Mouse (Mus musculus): ENCODE measurements around the gene S1pr4. TPM values are rescaled to one million over a fixed set of nuclear protein-coding genes. Genes with fewer than 3 reads are reported as not detected.

S1pr4 gene
- polyA plus RNA-seq, 2 experiments, result 1.5 to 1.8 TPM

- Histone ChIP-seq H3K9ac (replicated peaks) (no peak within 1 kb of the TSS), H3K4me3 (ENCODE audit: insufficient read depth in 1 of 2, low read depth in 2 of 2, low read length in 2 of 2) (peak within 1 kb of the TSS; percentile 21 to 37), H3K4me1 (replicated peaks; ENCODE audit: control insufficient read depth in 2 of 2, insufficient read depth in 2 of 2, low read length in 1 of 2) (no peaks in the 10 kb centered on the region), H3K36me3 (replicated peaks; ENCODE audit: control insufficient read depth, insufficient read depth, low read depth) (peaks cover 4% of the 10 kb centered on the region; the same call in 1 of the 2 replicates), H3K9me3 (ENCODE audit: control insufficient read depth, low read length) (no peaks in the 10 kb centered on the region), H3K4me2 (ENCODE audit: low read depth) (peak within 1 kb of the TSS; percentile 50), H3K27me3 (ENCODE audit: control insufficient read depth, insufficient read depth, low read length) (peaks cover 21% of the 10 kb centered on the region), H3K27ac (no peak within 1 kb of the TSS)
- WGBS (ENCODE audit: insufficient replicate concordance), result under 1% methylated on average over 36 of the region's 36 CpGs
- ATAC-seq (ENCODE audit: insufficient read depth), result peak; percentile 61; the same call in 1 of the 2 replicates
- TF ChIP-seq CTCF (IDR thresholded peaks at IDR 0.05; ENCODE audit: low read depth), result peak; percentile 60; the same call in 1 of the 2 replicates
- TF ChIP-seq EP300 (IDR thresholded peaks at IDR 0.05; ENCODE audit: low read depth), result no peak
- DNase-seq (ENCODE audit: low read depth in 3 of 3, low spot score in 3 of 3), result no peak
These were observed 17.4 kb downstream of the S1pr4 start, which contains the start of gene Celf5 for GRCm38 (mm10) chr10:81482533-81482889. Celf5 (minus strand) TSS chr10:81482709.

- Histone ChIP-seq H3K9me3 (ENCODE audit: control insufficient read depth, low read length) (no peaks in the 10 kb centered on the region), H3K9ac (replicated peaks) (no peak overlapping the region), H3K36me3 (replicated peaks; ENCODE audit: control insufficient read depth, insufficient read depth, low read depth) (0 out of 2 replicates have a peak, but pooled peaks cover under 1% of the 10 kb centered on the region), H3K27ac (no peak overlapping the region), H3K4me3 (ENCODE audit: insufficient read depth in 1 of 2, low read depth in 2 of 2, low read length in 2 of 2) (peak overlapping the region; percentile 21 to 37), H3K4me1 (replicated peaks; ENCODE audit: control insufficient read depth in 2 of 2, insufficient read depth in 2 of 2, low read length in 1 of 2) (0 out of 4 replicates have a peak, but pooled peaks cover 0 to 2% of the 10 kb centered on the region in 2 experiments), H3K4me2 (ENCODE audit: low read depth) (peak overlapping the region; percentile 50), H3K27me3 (ENCODE audit: control insufficient read depth, insufficient read depth, low read length) (peaks cover 21% of the 10 kb centered on the region)
- 0 out of 2 replicates have a peak, but pooled peaks have one; percentile 12 for ATAC-seq (ENCODE audit: insufficient read depth)
- WGBS (ENCODE audit: insufficient replicate concordance), result 9% methylated on average over 35 of the region's 35 CpGs
- DNase-seq (ENCODE audit: low read depth in 3 of 3, low spot score in 3 of 3), result no peak
- TF ChIP-seq EP300 (IDR thresholded peaks at IDR 0.05; ENCODE audit: low read depth) (no peak), CTCF (IDR thresholded peaks at IDR 0.05; ENCODE audit: low read depth) (no peak)
These were observed 18.1 kb downstream of the S1pr4 start for GRCm38 (mm10) chr10:81481605-81482532.

GRCm38 (mm10) chr10:81474461-81474860, 25.5 kb downstream of the S1pr4 start:
- DNase-seq (ENCODE audit: low read depth in 3 of 3, low spot score in 3 of 3), result no peak
- WGBS (ENCODE audit: insufficient replicate concordance), result 59% methylated on average over 10 of the region's 10 CpGs
- Histone ChIP-seq H3K27me3 (ENCODE audit: control insufficient read depth, insufficient read depth, low read length) (peaks cover 46% of the 10 kb centered on the region), H3K4me3 (ENCODE audit: insufficient read depth in 1 of 2, low read depth in 2 of 2, low read length in 2 of 2) (no peak overlapping the region), H3K27ac (no peak overlapping the region), H3K36me3 (replicated peaks; ENCODE audit: control insufficient read depth, insufficient read depth, low read depth) (no peaks in the 10 kb centered on the region), H3K4me1 (replicated peaks; ENCODE audit: control insufficient read depth in 2 of 2, insufficient read depth in 2 of 2, low read length in 1 of 2) (0 out of 4 replicates have a peak, but pooled peaks cover 0 to 2% of the 10 kb centered on the region in 2 experiments), H3K4me2 (ENCODE audit: low read depth) (no peak overlapping the region), H3K9me3 (ENCODE audit: control insufficient read depth, low read length) (no peaks in the 10 kb centered on the region), H3K9ac (replicated peaks) (no peak overlapping the region)
- TF ChIP-seq EP300 (IDR thresholded peaks at IDR 0.05; ENCODE audit: low read depth), result no peak
- TF ChIP-seq CTCF (IDR thresholded peaks at IDR 0.05; ENCODE audit: low read depth), result no peak
- ATAC-seq (ENCODE audit: insufficient read depth), result no peak

DNA sequence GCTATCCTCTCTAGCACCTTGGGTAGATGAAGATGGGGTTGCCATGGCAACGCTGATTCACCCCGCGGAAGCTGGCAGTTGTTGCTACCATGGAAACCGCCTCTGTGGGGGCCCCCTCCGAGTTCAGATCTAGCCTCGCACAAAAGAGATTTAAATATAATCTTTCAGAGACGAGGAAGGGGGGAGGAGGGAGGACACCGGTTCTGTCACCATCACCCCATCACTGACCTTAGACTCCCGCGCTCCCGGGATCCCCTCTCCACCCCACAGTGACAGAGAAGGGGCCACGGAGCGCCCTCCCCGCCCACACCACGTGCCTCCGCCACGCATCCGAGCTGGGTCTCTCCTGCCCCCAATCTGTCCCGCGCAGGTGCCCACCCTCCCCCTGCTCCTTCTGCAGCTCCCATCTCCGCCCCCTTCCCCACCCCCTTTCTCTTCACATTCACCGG, 26.9 kb downstream of the S1pr4 start:
- no peak overlapping the region for H3K27ac ChIP-seq
- H3K4me3 ChIP-seq (ENCODE audit: insufficient read depth in 1 of 2, low read depth in 2 of 2, low read length in 2 of 2), result no peak overlapping the region
- no peak overlapping the region for H3K9ac ChIP-seq (replicated peaks)
- 5% methylated on average over 22 of the region's 22 CpGs for WGBS (ENCODE audit: insufficient replicate concordance)
- H3K4me1 ChIP-seq (replicated peaks; ENCODE audit: control insufficient read depth in 2 of 2, insufficient read depth in 2 of 2, low read length in 1 of 2), result 0 out of 4 replicates have a peak, but pooled peaks cover 0 to 2% of the 10 kb centered on the region in 2 experiments
- DNase-seq (ENCODE audit: low read depth in 3 of 3, low spot score in 3 of 3) (no peak), ATAC-seq (ENCODE audit: insufficient read depth) (no peak)
- H3K27me3 ChIP-seq (ENCODE audit: control insufficient read depth, insufficient read depth, low read length), result peaks cover 45% of the 10 kb centered on the region
- TF ChIP-seq EP300 (IDR thresholded peaks at IDR 0.05; ENCODE audit: low read depth), result no peak
- no peak for TF ChIP-seq CTCF (IDR thresholded peaks at IDR 0.05; ENCODE audit: low read depth)
- H3K36me3 ChIP-seq (replicated peaks; ENCODE audit: control insufficient read depth, insufficient read depth, low read depth), result no peaks in the 10 kb centered on the region
- no peaks in the 10 kb centered on the region for H3K9me3 ChIP-seq (ENCODE audit: control insufficient read depth, low read length)
- no peak overlapping the region for H3K4me2 ChIP-seq (ENCODE audit: low read depth)
